Mouse (Mus musculus): Measurements from ENCODE around the gene Slit1. TPM values are rescaled to one million over a fixed set of nuclear protein-coding genes. Genes with fewer than 3 reads are reported as not detected.

Slit1 gene
- polyA plus RNA-seq, 1 experiment from 2014 or later, result 2.1 TPM

DNA sequence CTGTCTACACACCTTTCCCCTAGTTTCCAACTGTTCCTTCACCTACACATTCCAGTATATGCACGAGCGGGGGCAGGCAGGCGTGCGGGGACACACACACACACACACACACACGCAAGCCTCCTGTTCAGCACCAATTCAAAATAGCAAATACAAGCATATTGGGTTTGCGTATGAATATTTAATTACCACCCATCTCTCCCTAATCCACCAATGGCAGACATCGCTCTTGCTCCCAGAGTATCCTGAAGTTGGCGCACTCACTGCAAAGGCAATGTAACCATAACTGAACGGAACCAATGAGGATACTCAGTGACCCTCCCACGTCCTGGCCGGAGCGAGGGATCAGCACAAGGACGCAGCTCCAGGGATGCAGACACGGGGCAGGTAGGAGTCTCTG is 86.8 kb downstream of the Slit1 start:
- DNase-seq (ENCODE audit: low spot score), result no peak
- 72% methylated on average over 14 of the region's 14 CpGs for WGBS
- peaks cover 9% of the 10 kb centered on the region; the same call in 1 of the 2 replicates for H3K27me3 ChIP-seq (ENCODE audit: control insufficient read depth, insufficient read depth, low read length)
- H3K4me3 ChIP-seq (ENCODE audit: low read depth, low read length), result no peak overlapping the region
- ATAC-seq (replicated peaks; ENCODE audit: insufficient number of reproducible peaks, low FRiP score, low TSS enrichment, low read depth), result no peak
- no peaks in the 10 kb centered on the region for H3K36me3 ChIP-seq (replicated peaks; ENCODE audit: control insufficient read depth, insufficient read depth, low read depth, low read length)
- H3K4me2 ChIP-seq (ENCODE audit: low read depth, low read length), result no peak overlapping the region
- H3K4me1 ChIP-seq (ENCODE audit: control insufficient read depth, insufficient read depth, low read length), result no peaks in the 10 kb centered on the region
- H3K27ac ChIP-seq (replicated peaks; ENCODE audit: low read depth, low read length), result no peak overlapping the region
- H3K9me3 ChIP-seq (replicated peaks; ENCODE audit: control insufficient read depth, low read length), result no peaks in the 10 kb centered on the region
- no peak overlapping the region for H3K9ac ChIP-seq (replicated peaks; ENCODE audit: low read length)

DNA sequence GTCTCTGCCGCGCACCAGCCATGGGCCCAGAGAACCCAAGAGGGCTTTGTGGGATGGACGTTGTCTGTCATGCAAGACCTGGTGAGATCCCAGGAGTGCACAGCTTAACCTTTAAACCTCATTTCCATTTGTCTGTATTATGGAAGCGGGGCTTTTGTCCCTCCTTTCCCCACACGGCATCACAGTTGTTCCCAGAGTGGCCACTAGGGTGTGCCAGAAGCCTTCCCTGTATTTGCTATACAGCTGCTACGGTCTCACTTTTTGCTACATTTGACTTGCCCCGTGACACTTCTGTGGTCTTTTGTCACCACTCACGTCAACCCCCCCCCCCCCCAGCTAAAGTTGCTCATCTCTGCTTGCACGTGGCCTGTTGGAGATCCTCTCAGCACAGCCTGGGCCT is 87.5 kb downstream of the Slit1 start:
- Histone ChIP-seq H3K4me3 (ENCODE audit: low read depth, low read length) (no peak overlapping the region), H3K27me3 (ENCODE audit: control insufficient read depth, insufficient read depth, low read length) (peaks cover 9% of the 10 kb centered on the region; the same call in 1 of the 2 replicates), H3K9me3 (replicated peaks; ENCODE audit: control insufficient read depth, low read length) (no peaks in the 10 kb centered on the region), H3K36me3 (replicated peaks; ENCODE audit: control insufficient read depth, insufficient read depth, low read depth, low read length) (no peaks in the 10 kb centered on the region), H3K4me2 (ENCODE audit: low read depth, low read length) (no peak overlapping the region), H3K27ac (replicated peaks; ENCODE audit: low read depth, low read length) (no peak overlapping the region), H3K4me1 (ENCODE audit: control insufficient read depth, insufficient read depth, low read length) (no peaks in the 10 kb centered on the region), H3K9ac (replicated peaks; ENCODE audit: low read length) (no peak overlapping the region)
- WGBS, result 5% methylated on average over 8 of the region's 9 CpGs
- peak; percentile 87 for DNase-seq (ENCODE audit: low spot score)
- ATAC-seq (replicated peaks; ENCODE audit: insufficient number of reproducible peaks, low FRiP score, low TSS enrichment, low read depth), result no peak

DNA sequence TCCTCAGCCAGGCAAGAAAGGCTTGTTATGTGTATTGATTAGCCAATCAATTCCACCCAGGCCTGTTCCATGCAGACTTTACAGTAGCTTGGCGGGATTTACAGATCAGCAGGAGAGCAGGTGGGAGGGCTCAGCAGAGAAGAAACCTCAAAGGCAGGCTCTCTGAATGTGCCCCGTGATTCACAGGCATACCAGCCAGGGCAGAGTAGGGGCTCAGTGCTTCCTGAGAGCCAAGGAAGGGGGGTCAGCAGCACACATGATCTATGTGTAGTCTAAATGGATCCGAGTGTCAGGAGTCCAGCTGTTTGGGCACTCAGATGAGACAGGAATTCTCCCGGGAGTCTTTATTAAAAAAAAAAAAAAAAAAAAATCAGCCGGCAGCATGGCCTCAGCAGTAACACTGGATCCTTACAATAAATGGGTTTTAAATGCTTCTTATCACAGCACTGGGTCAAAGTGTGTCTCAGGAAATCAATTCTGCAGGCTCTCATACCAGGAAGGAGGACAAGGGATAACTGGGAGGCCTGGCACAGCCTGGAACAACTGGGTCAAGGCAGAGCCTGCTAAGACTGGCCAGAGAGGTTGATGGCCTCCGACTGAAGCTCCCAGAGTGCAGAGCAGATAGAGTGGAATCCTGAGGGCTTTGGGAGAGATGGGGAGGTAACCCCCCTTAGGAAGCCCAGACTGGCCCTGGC is 88.2 kb downstream of the Slit1 start:
- Histone ChIP-seq H3K27ac (replicated peaks; ENCODE audit: low read depth, low read length) (no peak overlapping the region), H3K4me3 (ENCODE audit: low read depth, low read length) (no peak overlapping the region), H3K36me3 (replicated peaks; ENCODE audit: control insufficient read depth, insufficient read depth, low read depth, low read length) (no peaks in the 10 kb centered on the region), H3K4me2 (ENCODE audit: low read depth, low read length) (no peak overlapping the region), H3K27me3 (ENCODE audit: control insufficient read depth, insufficient read depth, low read length) (peaks cover 9% of the 10 kb centered on the region; the same call in 1 of the 2 replicates), H3K4me1 (ENCODE audit: control insufficient read depth, insufficient read depth, low read length) (no peaks in the 10 kb centered on the region), H3K9me3 (replicated peaks; ENCODE audit: control insufficient read depth, low read length) (no peaks in the 10 kb centered on the region), H3K9ac (replicated peaks; ENCODE audit: low read length) (no peak overlapping the region)
- DNase-seq (ENCODE audit: low spot score) (no peak), ATAC-seq (replicated peaks; ENCODE audit: insufficient number of reproducible peaks, low FRiP score, low TSS enrichment, low read depth) (0 out of 2 replicates have a peak, but pooled peaks have one; percentile 30)
- WGBS, result 16% methylated on average over 6 of the region's 6 CpGs

DNA sequence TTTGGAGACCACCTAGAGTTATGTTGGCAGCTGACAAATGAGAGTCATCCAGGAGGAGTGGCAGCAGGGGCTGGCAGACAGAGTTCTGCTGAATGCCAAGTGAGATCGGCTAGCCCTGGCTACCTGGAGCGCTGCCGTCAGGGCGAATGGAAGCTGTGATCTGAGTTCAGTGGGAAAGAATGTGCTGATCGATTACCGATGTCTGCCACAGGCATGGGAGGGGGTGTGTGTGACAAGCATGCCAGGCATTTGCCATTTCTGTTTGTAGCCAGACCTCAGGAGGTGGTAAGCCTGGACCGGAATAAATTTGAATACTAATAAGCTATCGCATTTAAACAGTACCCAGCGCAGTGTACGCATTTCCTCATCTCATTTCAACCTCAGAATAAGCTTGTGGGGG is 91.5 kb downstream of the Slit1 start:
- Histone ChIP-seq H3K9me3 (replicated peaks; ENCODE audit: control insufficient read depth, low read length) (no peaks in the 10 kb centered on the region), H3K27ac (replicated peaks; ENCODE audit: low read depth, low read length) (no peak overlapping the region), H3K36me3 (replicated peaks; ENCODE audit: control insufficient read depth, insufficient read depth, low read depth, low read length) (no peaks in the 10 kb centered on the region), H3K27me3 (ENCODE audit: control insufficient read depth, insufficient read depth, low read length) (peaks cover 2% of the 10 kb centered on the region; the same call in 1 of the 2 replicates), H3K9ac (replicated peaks; ENCODE audit: low read length) (no peak overlapping the region), H3K4me3 (ENCODE audit: low read depth, low read length) (no peak overlapping the region), H3K4me2 (ENCODE audit: low read depth, low read length) (no peak overlapping the region), H3K4me1 (ENCODE audit: control insufficient read depth, insufficient read depth, low read length) (no peaks in the 10 kb centered on the region)
- DNase-seq (ENCODE audit: low spot score) (no peak), ATAC-seq (replicated peaks; ENCODE audit: insufficient number of reproducible peaks, low FRiP score, low TSS enrichment, low read depth) (no peak)
- WGBS, result 33% methylated on average over 10 of the region's 10 CpGs

DNA sequence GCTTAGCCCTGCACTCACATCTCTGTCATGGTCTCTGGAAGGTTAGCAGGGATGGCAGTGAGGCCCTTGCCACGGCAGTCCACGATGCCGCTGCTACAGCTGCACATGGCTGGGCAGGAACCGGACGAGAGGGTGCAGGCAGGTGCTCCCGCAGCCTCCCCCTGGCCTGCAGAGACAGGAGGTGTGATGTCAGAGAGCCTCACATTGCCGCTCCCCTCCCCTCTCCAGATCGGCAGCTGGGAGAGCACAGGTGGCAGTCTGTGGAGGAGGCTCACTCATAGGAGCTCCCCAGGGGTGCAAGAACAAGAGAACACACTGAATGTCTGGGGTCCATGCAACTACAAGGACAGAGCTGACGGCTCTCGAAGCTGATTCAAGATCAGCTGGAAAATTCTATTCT is 94.1 kb downstream of the Slit1 start:
- no peaks in the 10 kb centered on the region; the same call in 1 of the 2 replicates for H3K27me3 ChIP-seq (ENCODE audit: control insufficient read depth, insufficient read depth, low read length)
- WGBS, result 48% methylated on average over 10 of the region's 10 CpGs
- no peak overlapping the region for H3K4me3 ChIP-seq (ENCODE audit: low read depth, low read length)
- no peak overlapping the region for H3K9ac ChIP-seq (replicated peaks; ENCODE audit: low read length)
- no peak overlapping the region for H3K4me2 ChIP-seq (ENCODE audit: low read depth, low read length)
- no peak for ATAC-seq (replicated peaks; ENCODE audit: insufficient number of reproducible peaks, low FRiP score, low TSS enrichment, low read depth)
- H3K27ac ChIP-seq (replicated peaks; ENCODE audit: low read depth, low read length), result no peak overlapping the region
- H3K4me1 ChIP-seq (ENCODE audit: control insufficient read depth, insufficient read depth, low read length), result no peaks in the 10 kb centered on the region
- no peaks in the 10 kb centered on the region for H3K36me3 ChIP-seq (replicated peaks; ENCODE audit: control insufficient read depth, insufficient read depth, low read depth, low read length)
- no peaks in the 10 kb centered on the region for H3K9me3 ChIP-seq (replicated peaks; ENCODE audit: control insufficient read depth, low read length)
- DNase-seq (ENCODE audit: low spot score), result no peak

DNA sequence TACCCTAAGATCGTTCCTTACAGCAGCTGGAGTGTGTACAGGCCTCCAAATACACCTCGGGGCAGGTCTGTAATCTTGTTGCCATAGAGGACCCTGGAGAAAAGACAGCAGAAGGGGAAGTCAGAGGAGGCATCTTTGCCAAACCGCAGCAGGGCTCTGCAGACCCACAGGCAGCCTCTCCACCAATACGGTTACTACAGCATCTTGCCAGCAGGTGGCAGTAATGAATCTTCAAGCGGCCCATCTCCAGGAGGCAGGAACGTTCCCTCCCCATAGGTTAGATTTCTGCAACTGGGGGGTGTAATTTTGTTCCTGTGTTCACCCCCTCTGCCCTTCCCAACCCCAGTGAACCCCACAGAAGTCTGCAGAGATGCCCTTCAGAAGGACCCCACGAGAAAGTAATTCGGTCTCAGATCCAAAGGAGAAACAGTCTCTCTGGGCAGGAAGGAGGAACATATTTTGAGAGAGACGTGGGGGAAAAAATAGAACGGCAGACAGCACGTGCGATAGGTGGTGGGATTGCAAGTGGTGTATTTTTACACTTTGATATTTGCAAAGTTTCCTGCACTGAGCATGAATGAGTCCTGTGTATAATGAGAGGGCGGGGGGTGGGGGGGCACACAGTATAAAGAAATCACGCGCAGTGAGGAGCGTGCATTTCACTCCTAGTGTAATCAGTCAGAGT is 96.4 kb downstream of the Slit1 start:
- no peak overlapping the region for H3K4me3 ChIP-seq (ENCODE audit: low read depth, low read length)
- 45% methylated on average over 16 of the region's 16 CpGs for WGBS
- DNase-seq (ENCODE audit: low spot score) (peak; percentile 87), ATAC-seq (replicated peaks; ENCODE audit: insufficient number of reproducible peaks, low FRiP score, low TSS enrichment, low read depth) (no peak)
- no peak overlapping the region for H3K27ac ChIP-seq (replicated peaks; ENCODE audit: low read depth, low read length)
- no peak overlapping the region for H3K9ac ChIP-seq (replicated peaks; ENCODE audit: low read length)
- no peak overlapping the region for H3K4me2 ChIP-seq (ENCODE audit: low read depth, low read length)
- no peaks in the 10 kb centered on the region for H3K9me3 ChIP-seq (replicated peaks; ENCODE audit: control insufficient read depth, low read length)
- no peaks in the 10 kb centered on the region for H3K36me3 ChIP-seq (replicated peaks; ENCODE audit: control insufficient read depth, insufficient read depth, low read depth, low read length)
- no peaks in the 10 kb centered on the region; the same call in 1 of the 2 replicates for H3K27me3 ChIP-seq (ENCODE audit: control insufficient read depth, insufficient read depth, low read length)
- H3K4me1 ChIP-seq (ENCODE audit: control insufficient read depth, insufficient read depth, low read length), result no peaks in the 10 kb centered on the region

DNA sequence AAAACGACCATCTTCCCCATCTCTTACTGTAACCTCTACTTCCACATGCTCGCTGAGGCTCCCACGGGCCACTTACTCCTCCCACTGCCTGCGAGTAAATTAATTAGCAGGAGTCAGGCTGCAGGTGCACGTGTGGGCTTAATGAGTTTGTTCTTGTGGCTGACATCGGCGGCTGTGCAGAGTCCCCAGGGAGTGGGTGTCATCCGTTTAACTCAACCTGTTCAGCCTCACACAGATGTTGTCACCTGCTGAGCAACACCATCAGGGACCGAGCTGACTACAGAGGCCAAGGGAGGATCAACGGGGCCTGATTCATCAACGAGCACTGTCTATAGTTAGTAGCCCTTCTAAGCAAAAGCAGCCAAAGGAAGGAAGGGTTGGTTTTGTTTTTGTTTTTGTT is 100.5 kb downstream of the Slit1 start:
- Histone ChIP-seq H3K9ac (replicated peaks; ENCODE audit: low read length) (no peak overlapping the region), H3K9me3 (replicated peaks; ENCODE audit: control insufficient read depth, low read length) (no peaks in the 10 kb centered on the region), H3K4me3 (ENCODE audit: low read depth, low read length) (no peak overlapping the region), H3K27me3 (ENCODE audit: control insufficient read depth, insufficient read depth, low read length) (no peaks in the 10 kb centered on the region), H3K4me1 (ENCODE audit: control insufficient read depth, insufficient read depth, low read length) (no peaks in the 10 kb centered on the region), H3K36me3 (replicated peaks; ENCODE audit: control insufficient read depth, insufficient read depth, low read depth, low read length) (no peaks in the 10 kb centered on the region), H3K4me2 (ENCODE audit: low read depth, low read length) (no peak overlapping the region), H3K27ac (replicated peaks; ENCODE audit: low read depth, low read length) (no peak overlapping the region)
- no peak for DNase-seq (ENCODE audit: low spot score)
- no peak for ATAC-seq (replicated peaks; ENCODE audit: insufficient number of reproducible peaks, low FRiP score, low TSS enrichment, low read depth)
- WGBS, result 66% methylated on average over 11 of the region's 11 CpGs

DNA sequence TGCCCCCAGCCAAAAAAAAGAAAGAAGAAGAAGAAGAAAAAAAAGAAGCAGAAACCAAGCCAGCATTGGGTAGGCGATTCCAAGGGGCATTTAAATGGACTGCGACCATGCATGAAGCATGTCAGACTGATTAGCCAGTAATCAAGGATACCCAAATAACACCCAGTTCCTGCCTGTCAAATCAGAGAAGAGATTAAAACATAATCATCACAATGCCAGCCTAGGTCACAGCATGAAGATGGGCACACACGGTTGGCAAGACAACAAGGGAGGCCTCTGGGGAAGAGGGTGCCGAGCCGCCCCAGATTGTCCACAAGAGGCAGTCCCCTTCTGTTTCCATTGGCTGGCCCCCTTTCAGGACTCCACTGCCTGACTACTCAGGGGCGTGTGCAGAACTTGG is 108.5 kb downstream of the Slit1 start:
- ATAC-seq (replicated peaks; ENCODE audit: insufficient number of reproducible peaks, low FRiP score, low TSS enrichment, low read depth), result no peak
- WGBS, result 76% methylated on average over 6 of the region's 6 CpGs
- Histone ChIP-seq H3K36me3 (replicated peaks; ENCODE audit: control insufficient read depth, insufficient read depth, low read depth, low read length) (no peaks in the 10 kb centered on the region), H3K4me2 (ENCODE audit: low read depth, low read length) (no peak overlapping the region), H3K9me3 (replicated peaks; ENCODE audit: control insufficient read depth, low read length) (no peaks in the 10 kb centered on the region), H3K9ac (replicated peaks; ENCODE audit: low read length) (no peak overlapping the region), H3K27me3 (ENCODE audit: control insufficient read depth, insufficient read depth, low read length) (no peaks in the 10 kb centered on the region), H3K27ac (replicated peaks; ENCODE audit: low read depth, low read length) (no peak overlapping the region), H3K4me1 (ENCODE audit: control insufficient read depth, insufficient read depth, low read length) (no peaks in the 10 kb centered on the region), H3K4me3 (ENCODE audit: low read depth, low read length) (no peak overlapping the region)
- no peak for DNase-seq (ENCODE audit: low spot score)
